Mouse (Mus musculus) stomach, embryonic 14.5 days (tissue): Measurements from ENCODE around the gene Olfr904. TPM values are rescaled to one million over a fixed set of nuclear protein-coding genes. Genes with fewer than 3 reads are reported as not detected.

Experiments used
- ATAC-seq: fragments of 200-750 bp; cut with Nextera tagmentation; 2 replicates; pipeline ENCODE4 v1.8.0; 2017; ENCODE audit warnings: low read depth, moderate TSS enrichment; ENCODE audit not compliant: insufficient number of reproducible peaks, insufficient read depth, low FRiP score
- H3K27ac ChIP-seq: fragments of 300-500 bp; sonication (generic); 2 replicates; pipeline ENCODE4 v1.5.1; 2014; ENCODE audit warnings: mild to moderate bottlenecking, low read length, moderate library complexity, mixed read lengths
- H3K27me3 ChIP-seq: fragments of 300-500 bp; sonication (generic); 2 replicates; pipeline ENCODE4 v1.6.1; 2014; ENCODE audit warnings: low read length, control low read depth, mixed read lengths; ENCODE audit not compliant: control insufficient read depth, insufficient read depth
- H3K36me3 ChIP-seq: fragments of 300-500 bp; sonication (generic); 2 replicates; pipeline ENCODE4 v1.6.1; 2014; ENCODE audit warnings: mild to moderate bottlenecking, control low read depth, low read length, moderate library complexity, mixed read lengths; ENCODE audit not compliant: control insufficient read depth, insufficient read depth
- H3K4me1 ChIP-seq: fragments of 300-500 bp; sonication (generic); 2 replicates; pipeline ENCODE4 v1.6.1; 2014; ENCODE audit warnings: low read length, control low read depth, mixed read lengths; ENCODE audit not compliant: control insufficient read depth, insufficient read depth
- H3K4me2 ChIP-seq: fragments of 300-500 bp; sonication (generic); replicated peaks from 2 replicates; pipeline ENCODE4 v1.6.1; 2014; ENCODE audit warnings: low read depth, low read length, control low read depth
- H3K4me3 ChIP-seq: fragments of 300-500 bp; sonication (generic); 2 replicates; pipeline ENCODE4 v1.5.1; 2014; ENCODE audit warnings: low read depth, low read length, control low read depth
- H3K9ac ChIP-seq: fragments of 300-500 bp; sonication (generic); replicated peaks from 2 replicates; pipeline ENCODE4 v1.6.1; 2014; ENCODE audit warnings: low read depth, mild to moderate bottlenecking, control low read depth, low read length, moderate library complexity, mixed read lengths
- H3K9me3 ChIP-seq: fragments of 300-500 bp; sonication (generic); 2 replicates; pipeline ENCODE4 v1.6.1; 2016; ENCODE audit warnings: low read depth, low read length, control low read depth; ENCODE audit not compliant: control insufficient read depth
- WGBS: fragments of 180-500 bp; shearing (Covaris S2); extraction: QIAGEN DNeasy Blood & Tissue Kit; methylation state at CpG from one replicate; pipeline ENCODE4 v1.1.7; 2014; 5-methylcytosine and 5-hydroxymethylcytosine counted together
- polyA plus RNA-seq: library from polyadenylated mRNA; unstranded; fragments of >200 nt; fragmentation: Nextera tagmentation; extraction: Ambion mirVana; gene quantifications from 2 replicates; pipeline ENCODE4 v1.2.1, GENCODE M21; 2014

The Olfr904 gene
- polyA plus RNA-seq, 1 experiment from 2014 or later = not detected

- no peak overlapping the region for H3K9ac ChIP-seq
- 70% methylated on average over 2 of the region's 2 CpGs for WGBS
- H3K9me3 ChIP-seq = no peaks in the 10 kb centered on the region
- H3K4me1 ChIP-seq = no peaks in the 10 kb centered on the region
- no peaks in the 10 kb centered on the region for H3K27me3 ChIP-seq
- no peaks in the 10 kb centered on the region for H3K36me3 ChIP-seq
- no peak overlapping the region for H3K27ac ChIP-seq
- no peak overlapping the region for H3K4me2 ChIP-seq
- H3K4me3 ChIP-seq = no peak overlapping the region
- no peak for ATAC-seq
Measured at GRCm38 (mm10) chr9:38512353-38512752, 49.4 kb downstream of the Olfr904 start.

Other genes with a start within 250 kb of the Olfr904 start
- not detected in 2 replicates for gene Olfr894, start 245.1 kb upstream of the Olfr904 start, polyA plus RNA-seq
- gene Olfr143, start 210.4 kb upstream of the Olfr904 start, polyA plus RNA-seq = not detected in 2 replicates
- not detected in 2 replicates for gene Olfr895, start 195.3 kb upstream of the Olfr904 start, polyA plus RNA-seq
- not detected in 2 replicates for gene Olfr896-ps1, start 172.0 kb upstream of the Olfr904 start, polyA plus RNA-seq
- not detected in 2 replicates for gene Olfr25, start 134.1 kb upstream of the Olfr904 start, polyA plus RNA-seq
- not detected in 2 replicates for gene Olfr898, start 114.7 kb upstream of the Olfr904 start, polyA plus RNA-seq
- not detected in 2 replicates for gene Olfr250, start 96.2 kb upstream of the Olfr904 start, polyA plus RNA-seq
- gene Olfr251, start 86.1 kb upstream of the Olfr904 start, polyA plus RNA-seq = not detected in 2 replicates
- gene Olfr147, start 61.4 kb upstream of the Olfr904 start, polyA plus RNA-seq = not detected in 2 replicates
- gene Olfr901, start 33.7 kb upstream of the Olfr904 start, polyA plus RNA-seq = not detected in 2 replicates
- not detected in 2 replicates for gene Olfr902, start 15.5 kb upstream of the Olfr904 start, polyA plus RNA-seq
- not detected in 2 replicates for gene Olfr905, start 8.0 kb downstream of the Olfr904 start, polyA plus RNA-seq
- gene Olfr906, start 23.9 kb downstream of the Olfr904 start, polyA plus RNA-seq = not detected in 2 replicates
- gene Olfr907, start 32.7 kb downstream of the Olfr904 start, polyA plus RNA-seq = not detected in 2 replicates
- not detected in 2 replicates for gene Olfr911-ps1, start 58.4 kb downstream of the Olfr904 start, polyA plus RNA-seq
- gene Olfr910, start 74.7 kb downstream of the Olfr904 start, polyA plus RNA-seq = not detected in 2 replicates
- not detected in 2 replicates for gene Olfr912, start 117.0 kb downstream of the Olfr904 start, polyA plus RNA-seq
- gene Olfr913, start 129.6 kb downstream of the Olfr904 start, polyA plus RNA-seq = not detected in 2 replicates
- not detected in 2 replicates for gene Olfr914, start 142.0 kb downstream of the Olfr904 start, polyA plus RNA-seq
- not detected in 2 replicates for gene Olfr916, start 196.7 kb downstream of the Olfr904 start, polyA plus RNA-seq
- gene Olfr917, start 202.7 kb downstream of the Olfr904 start, polyA plus RNA-seq = not detected in 2 replicates
- gene Olfr918, start 211.5 kb downstream of the Olfr904 start, polyA plus RNA-seq = not detected in 2 replicates
- not detected in 2 replicates for gene Olfr919, start 240.5 kb downstream of the Olfr904 start, polyA plus RNA-seq